Mouse (Mus musculus) intestine, postnatal 0 days (tissue): ENCODE results near the gene Spa17. TPM values are rescaled to one million over a fixed set of nuclear protein-coding genes. Genes with fewer than 3 reads are reported as not detected.

Source experiments
- ATAC-seq: fragments of 200-750 bp; cut with Nextera tagmentation; 2 replicates; pipeline ENCODE4 v1.8.0; 2017; ENCODE audit warnings: mild to moderate bottlenecking, moderate TSS enrichment, moderate library complexity
- H3K27ac ChIP-seq: fragments of 300-500 bp; sonication (generic); 2 replicates; pipeline ENCODE4 v1.5.1; 2014; ENCODE audit warnings: mild to moderate bottlenecking, low read depth, low read length, moderate library complexity
- H3K27me3 ChIP-seq: fragments of 300-500 bp; sonication (generic); replicated peaks from 2 replicates; pipeline ENCODE4 v1.6.1; 2014; ENCODE audit warnings: low read length, mixed read lengths; ENCODE audit not compliant: control insufficient read depth, insufficient read depth
- H3K36me3 ChIP-seq: fragments of 300-500 bp; sonication (generic); 2 replicates; pipeline ENCODE4 v1.6.1; 2014; ENCODE audit warnings: mild to moderate bottlenecking, moderate library complexity; ENCODE audit not compliant: control insufficient read depth, insufficient read depth
- H3K4me1 ChIP-seq: fragments of 300-500 bp; sonication (generic); replicated peaks from 2 replicates; pipeline ENCODE4 v1.6.1; 2014; ENCODE audit warnings: antibody characterized with exemption, low read length, mixed read lengths; ENCODE audit not compliant: control insufficient read depth, insufficient read depth
- H3K4me2 ChIP-seq: fragments of 300-500 bp; sonication (generic); replicated peaks from 2 replicates; pipeline ENCODE4 v1.6.1; 2014; ENCODE audit warnings: low read depth, mild to moderate bottlenecking, moderate library complexity
- H3K4me3 ChIP-seq: fragments of 300-500 bp; sonication (generic); 2 replicates; pipeline ENCODE4 v1.5.1; 2014; ENCODE audit warnings: low read depth, low read length
- H3K9ac ChIP-seq: fragments of 300-500 bp; sonication (generic); 2 replicates; pipeline ENCODE4 v1.6.1; 2014; ENCODE audit warnings: mild to moderate bottlenecking, low read depth, low read length
- H3K9me3 ChIP-seq: fragments of 300-500 bp; sonication (generic); 2 replicates; pipeline ENCODE4 v1.6.1; 2016; ENCODE audit warnings: mixed run types; ENCODE audit not compliant: control insufficient read depth
- CTCF ChIP-seq: sonication (generic); IDR thresholded peaks from 2 replicates; pipeline ENCODE4 v1.5.1; 2016; ENCODE audit warnings: low read depth, mild to moderate bottlenecking, control low read depth, antibody characterized with exemption, moderate library complexity
- WGBS: fragments of 180-500 bp; shearing (Covaris S2); extraction: QIAGEN DNeasy Blood & Tissue Kit; methylation state at CpG from one replicate; pipeline ENCODE4 v1.1.7; 2014; 5-methylcytosine and 5-hydroxymethylcytosine counted together
- polyA plus RNA-seq: library from polyadenylated mRNA; unstranded; fragments of >200 nt; fragmentation: Nextera tagmentation; extraction: Ambion mirVana; gene quantifications from 2 replicates; pipeline ENCODE4 v1.2.1, GENCODE M21; 2015

The Spa17 gene
- polyA plus RNA-seq, 1 experiment from 2014 or later = 3.8 TPM

DNA sequence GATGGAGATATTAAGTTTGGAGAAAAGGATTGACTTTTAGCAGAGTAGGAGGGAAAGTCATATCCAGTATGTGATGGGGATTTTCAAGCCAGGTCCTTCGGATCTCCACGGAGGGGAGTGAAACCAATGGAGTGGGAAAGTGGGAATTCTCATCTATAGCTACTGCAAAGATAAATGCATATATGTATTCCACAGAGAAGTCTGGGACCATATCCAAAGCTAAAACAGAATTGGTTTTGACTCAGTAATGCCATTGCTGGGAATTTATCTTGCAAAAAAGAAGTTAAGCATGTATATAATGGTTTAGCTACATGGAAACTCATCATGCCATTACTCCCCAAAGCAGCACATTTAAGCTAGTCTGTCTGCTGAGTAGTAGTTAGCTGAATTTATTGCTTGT is 18.8 kb upstream of the Spa17 start:
- H3K9ac ChIP-seq = no peak overlapping the region
- H3K4me1 ChIP-seq = no peaks in the 10 kb centered on the region
- no peak overlapping the region for H3K27ac ChIP-seq
- no peaks in the 10 kb centered on the region for H3K27me3 ChIP-seq
- H3K4me2 ChIP-seq = no peak overlapping the region
- TF ChIP-seq CTCF = no peak
- WGBS = 77% methylated on average over 2 of the region's 2 CpGs
- no peak overlapping the region for H3K4me3 ChIP-seq
- ATAC-seq = no peak
- H3K9me3 ChIP-seq = no peaks in the 10 kb centered on the region
- H3K36me3 ChIP-seq = peaks cover 3% of the 10 kb centered on the region; the same call in 1 of the 2 replicates

GRCm38 (mm10) chr9:37629941-37630340 is 16.4 kb upstream of the Spa17 start:
- no peak overlapping the region for H3K4me3 ChIP-seq
- no peaks in the 10 kb centered on the region for H3K9me3 ChIP-seq
- ATAC-seq = no peak
- H3K27me3 ChIP-seq = no peaks in the 10 kb centered on the region
- H3K27ac ChIP-seq = no peak overlapping the region
- 77% methylated on average over 2 of the region's 2 CpGs for WGBS
- H3K4me2 ChIP-seq = no peak overlapping the region
- no peaks in the 10 kb centered on the region for H3K4me1 ChIP-seq
- peaks cover 3% of the 10 kb centered on the region; the same call in 1 of the 2 replicates for H3K36me3 ChIP-seq
- no peak overlapping the region for H3K9ac ChIP-seq
- no peak for TF ChIP-seq CTCF

GRCm38 (mm10) chr9:37628581-37628980 is 15.1 kb upstream of the Spa17 start:
- no peak overlapping the region for H3K4me3 ChIP-seq
- TF ChIP-seq CTCF = no peak
- H3K27me3 ChIP-seq = no peaks in the 10 kb centered on the region
- no peaks in the 10 kb centered on the region for H3K4me1 ChIP-seq
- 84% methylated on average over 4 of the region's 4 CpGs for WGBS
- no peaks in the 10 kb centered on the region for H3K9me3 ChIP-seq
- peaks cover 3% of the 10 kb centered on the region; the same call in 1 of the 2 replicates for H3K36me3 ChIP-seq
- no peak overlapping the region for H3K4me2 ChIP-seq
- ATAC-seq = no peak
- H3K27ac ChIP-seq = no peak overlapping the region
- no peak overlapping the region for H3K9ac ChIP-seq

- WGBS = 95% methylated on average over 1 of the region's 1 CpGs
- peaks cover 3% of the 10 kb centered on the region; the same call in 1 of the 2 replicates for H3K36me3 ChIP-seq
- no peak overlapping the region for H3K27ac ChIP-seq
- H3K9me3 ChIP-seq = no peaks in the 10 kb centered on the region
- ATAC-seq = no peak
- no peak overlapping the region for H3K4me3 ChIP-seq
- H3K4me1 ChIP-seq = no peaks in the 10 kb centered on the region
- H3K27me3 ChIP-seq = no peaks in the 10 kb centered on the region
- no peak overlapping the region for H3K4me2 ChIP-seq
- no peak overlapping the region for H3K9ac ChIP-seq
- no peak for TF ChIP-seq CTCF
Measured at GRCm38 (mm10) chr9:37627263-37627662, 13.7 kb upstream of the Spa17 start.

DNA sequence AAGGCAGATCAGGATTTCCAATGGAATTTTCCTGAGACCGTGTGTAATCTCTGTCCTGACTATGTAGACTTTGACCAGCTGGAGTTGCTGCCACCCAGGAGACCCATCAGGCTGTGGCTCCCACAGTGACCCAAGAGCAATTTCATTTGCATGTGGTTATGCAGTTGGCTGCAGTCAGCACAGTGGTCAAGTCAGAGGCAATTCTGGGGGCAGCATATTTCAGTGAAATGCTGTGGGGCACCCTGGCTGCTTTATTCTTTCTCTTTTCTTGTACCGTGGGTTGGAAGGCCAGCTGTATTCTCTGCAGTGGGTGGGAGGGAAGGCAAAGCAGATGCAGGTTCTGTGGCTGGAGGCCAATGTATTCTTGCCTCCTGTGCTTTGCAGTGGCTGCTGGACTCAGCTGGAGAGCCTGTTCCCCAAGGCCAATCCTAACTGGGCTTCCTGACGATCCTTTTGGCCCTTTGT is 12.6 kb upstream of the Spa17 start:
- TF ChIP-seq CTCF = no peak
- H3K4me2 ChIP-seq = no peak overlapping the region
- H3K27ac ChIP-seq = no peak overlapping the region
- H3K36me3 ChIP-seq = peaks cover 3% of the 10 kb centered on the region; the same call in 1 of the 2 replicates
- H3K4me1 ChIP-seq = no peaks in the 10 kb centered on the region
- peak; percentile 66; the same call in 1 of the 2 replicates for ATAC-seq
- no peak overlapping the region for H3K9ac ChIP-seq
- no peak overlapping the region for H3K4me3 ChIP-seq
- WGBS = 20% methylated on average over 3 of the region's 3 CpGs
- H3K9me3 ChIP-seq = no peaks in the 10 kb centered on the region
- H3K27me3 ChIP-seq = no peaks in the 10 kb centered on the region

GRCm38 (mm10) chr9:37625641-37626040 is 12.1 kb upstream of the Spa17 start:
- Histone ChIP-seq H3K27ac (no peak overlapping the region), H3K9ac (no peak overlapping the region), H3K9me3 (no peaks in the 10 kb centered on the region), H3K4me1 (no peaks in the 10 kb centered on the region), H3K4me2 (no peak overlapping the region), H3K4me3 (no peak overlapping the region), H3K27me3 (no peaks in the 10 kb centered on the region), H3K36me3 (peaks cover 3% of the 10 kb centered on the region; the same call in 1 of the 2 replicates)
- 47% methylated on average over 7 of the region's 7 CpGs for WGBS
- TF ChIP-seq CTCF = no peak
- peak; percentile 22; the same call in 1 of the 2 replicates for ATAC-seq

DNA sequence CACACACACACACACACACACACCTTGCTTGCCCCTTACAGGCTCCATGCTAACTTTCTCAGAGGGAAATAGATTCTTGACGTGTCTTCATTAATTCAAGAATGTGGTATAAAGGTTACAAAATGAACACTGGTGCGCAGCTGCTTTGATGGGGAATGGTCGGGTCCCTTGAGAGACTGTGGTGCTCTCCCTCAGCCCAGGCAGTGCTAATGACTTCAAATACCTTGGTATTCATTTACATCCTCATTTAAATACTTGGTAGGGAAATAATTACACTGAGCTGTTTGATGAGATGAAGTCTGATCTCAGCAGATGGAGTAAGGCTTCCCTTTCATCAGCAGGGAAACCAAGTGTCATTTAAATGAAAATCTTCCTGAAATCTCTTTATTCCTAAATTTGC is 11.6 kb upstream of the Spa17 start:
- no peak overlapping the region for H3K27ac ChIP-seq
- peaks cover 3% of the 10 kb centered on the region; the same call in 1 of the 2 replicates for H3K36me3 ChIP-seq
- WGBS = 79% methylated on average over 3 of the region's 3 CpGs
- no peak for ATAC-seq
- no peak overlapping the region for H3K4me3 ChIP-seq
- no peaks in the 10 kb centered on the region for H3K4me1 ChIP-seq
- H3K9me3 ChIP-seq = no peaks in the 10 kb centered on the region
- no peak overlapping the region for H3K4me2 ChIP-seq
- H3K9ac ChIP-seq = no peak overlapping the region
- no peaks in the 10 kb centered on the region for H3K27me3 ChIP-seq
- TF ChIP-seq CTCF = no peak
